Mouse (Mus musculus): ENCODE results near the gene Lalba. TPM values are rescaled to one million over a fixed set of nuclear protein-coding genes. Genes with fewer than 3 reads are reported as not detected.

Lalba gene
- polyA plus RNA-seq, 1 experiment from 2014 or later: 0.26 TPM

Small RNAs within 50 kb of the gene (microRNA-seq; reads per million reads assigned to microRNA genes)
- not detected for gene Mir1291

Other genes with a start within 250 kb of the Lalba start
- not detected in 2 replicates for gene Olfr286, start 248.3 kb downstream of the Lalba start, polyA plus RNA-seq (2016; fragmentation: Nextera tagmentation; extraction: Ambion mirVana)
- not detected in 2 replicates for gene H1fnt, start 225.4 kb downstream of the Lalba start, polyA plus RNA-seq (2016; fragmentation: Nextera tagmentation; extraction: Ambion mirVana)
- 0.44 and 0.52 TPM in 2 replicates for gene Zfp641, start 186.6 kb downstream of the Lalba start, polyA plus RNA-seq (2016; fragmentation: Nextera tagmentation; extraction: Ambion mirVana)
- not detected in 2 replicates for gene Olfr285, start 165.4 kb downstream of the Lalba start, polyA plus RNA-seq (2016; fragmentation: Nextera tagmentation; extraction: Ambion mirVana)
- not detected in 2 replicates for gene Olfr284, start 141.7 kb downstream of the Lalba start, polyA plus RNA-seq (2016; fragmentation: Nextera tagmentation; extraction: Ambion mirVana)
- gene Olfr283, start 101.8 kb downstream of the Lalba start, polyA plus RNA-seq (2016; fragmentation: Nextera tagmentation; extraction: Ambion mirVana): not detected in 2 replicates
- not detected in 2 replicates for gene Olfr282, start 51.5 kb downstream of the Lalba start, polyA plus RNA-seq (2016; fragmentation: Nextera tagmentation; extraction: Ambion mirVana)
- not detected in 2 replicates for gene Olfr281, start 30.1 kb downstream of the Lalba start, polyA plus RNA-seq (2016; fragmentation: Nextera tagmentation; extraction: Ambion mirVana)
- gene OR5BS1P, start 12.8 kb downstream of the Lalba start, polyA plus RNA-seq (2016; fragmentation: Nextera tagmentation; extraction: Ambion mirVana): not detected in 2 replicates
- not detected in 2 replicates for gene Olfr279, start 9.7 kb upstream of the Lalba start, polyA plus RNA-seq (2016; fragmentation: Nextera tagmentation; extraction: Ambion mirVana)
- 151 and 152 TPM in 2 replicates for gene Kansl2, start 51.5 kb upstream of the Lalba start, polyA plus RNA-seq (2016; fragmentation: Nextera tagmentation; extraction: Ambion mirVana)
- gene Ccnt1, start 88.2 kb upstream of the Lalba start, polyA plus RNA-seq (2016; fragmentation: Nextera tagmentation; extraction: Ambion mirVana): 64.5 and 64.6 TPM in 2 replicates
- 0.39 TPM in 1 of 2 replicates, not detected in the other for gene 4930415O20Rik, start 88.3 kb upstream of the Lalba start, polyA plus RNA-seq (2016; fragmentation: Nextera tagmentation; extraction: Ambion mirVana)
- 11.6 and 14.0 TPM in 2 replicates for gene Adcy6, start 127.4 kb upstream of the Lalba start, polyA plus RNA-seq (2016; fragmentation: Nextera tagmentation; extraction: Ambion mirVana)
- gene Cacnb3, start 148.1 kb upstream of the Lalba start, polyA plus RNA-seq (2016; fragmentation: Nextera tagmentation; extraction: Ambion mirVana): 32.3 and 37.0 TPM in 2 replicates
- 31.2 and 32.1 TPM in 2 replicates for gene Ddx23, start 180.2 kb upstream of the Lalba start, polyA plus RNA-seq (2016; fragmentation: Nextera tagmentation; extraction: Ambion mirVana)
- gene Rnd1, start 194.7 kb upstream of the Lalba start, polyA plus RNA-seq (2016; fragmentation: Nextera tagmentation; extraction: Ambion mirVana): 0.88 and 1.5 TPM in 2 replicates
- 0.60 and 0.80 TPM in 2 replicates for gene Ccdc65, start 225.5 kb upstream of the Lalba start, polyA plus RNA-seq (2016; fragmentation: Nextera tagmentation; extraction: Ambion mirVana)
- 23.2 and 26.3 TPM in 2 replicates for gene Fkbp11, start 245.5 kb upstream of the Lalba start, polyA plus RNA-seq (2016; fragmentation: Nextera tagmentation; extraction: Ambion mirVana)

Measured in embryonic facial prominence, embryonic 10.5 days (tissue).